Comparison of ENCODE assay signal across 8 mouse cellular contexts in genomic region chr4:108620536-108620935, GRCm38 (mm10). TPM values are rescaled to one million over a fixed set of nuclear protein-coding genes. Genes with fewer than 3 reads are reported as not detected.
DNase-seq lines count a peak whose midpoint lies in the region; ATAC-seq and TF ChIP-seq lines count a peak whose summit lies in the region.

No protein-coding gene starts in this region.

- peak overlapping the region; percentile 94 for H3K4me2 ChIP-seq in liver, embryonic 13.5 days
- H3K4me2 ChIP-seq in stomach, embryonic 16.5 days (ENCODE audit: low read depth, low read length), result peak overlapping the region; percentile 90

- no peaks in the 10 kb centered on the region for H3K9me3 ChIP-seq in liver, embryonic 13.5 days (replicated peaks)
- H3K9me3 ChIP-seq in stomach, embryonic 16.5 days (replicated peaks; ENCODE audit: control insufficient read depth, low read length), result no peaks in the 10 kb centered on the region

- no peak for TF ChIP-seq POLR2A in bone marrow, adult 2 months (IDR thresholded peaks at IDR 0.05; ENCODE audit: borderline replicate concordance, control insufficient read depth, low read depth, low read length)

- 11% methylated on average over 8 of the region's 8 CpGs for WGBS in bone marrow, adult 2 months
- WGBS in liver, embryonic 13.5 days (ENCODE audit: insufficient replicate concordance), result 9% methylated on average over 8 of the region's 8 CpGs
- WGBS in stomach, embryonic 16.5 days, result 13% methylated on average over 8 of the region's 8 CpGs

- peaks cover 3% of the 10 kb centered on the region; the same call in 1 of the 2 replicates for H3K4me1 ChIP-seq in bone marrow, adult 2 months (ENCODE audit: control insufficient read depth, insufficient read depth, low read length)
- peaks cover 23% of the 10 kb centered on the region for H3K4me1 ChIP-seq in liver, embryonic 13.5 days (replicated peaks)
- peaks cover 13% of the 10 kb centered on the region for H3K4me1 ChIP-seq in stomach, embryonic 16.5 days (ENCODE audit: control insufficient read depth, insufficient read depth, low read length)

- 0 out of 2 replicates have a peak, but pooled peaks have one; percentile 3 for ATAC-seq in liver, embryonic 13.5 days (ENCODE audit: low read depth)
- no peak for ATAC-seq in stomach, embryonic 16.5 days (ENCODE audit: insufficient read depth, low FRiP score)

- peaks cover 26% of the 10 kb centered on the region for H3K36me3 ChIP-seq in liver, embryonic 13.5 days
- H3K36me3 ChIP-seq in stomach, embryonic 16.5 days (ENCODE audit: control insufficient read depth, insufficient read depth, low read length), result 0 out of 2 replicates have a peak, but pooled peaks cover 4% of the 10 kb centered on the region

- TF ChIP-seq CTCF in bone marrow, adult 2 months (IDR thresholded peaks at IDR 0.05; ENCODE audit: control insufficient read depth, insufficient read depth, low read length), result no peak

- H3K27ac ChIP-seq in bone marrow, adult 2 months (ENCODE audit: control insufficient read depth, insufficient read depth, low read depth, low read length, poor library complexity), result no peak overlapping the region
- peak overlapping the region; percentile 80 for H3K27ac ChIP-seq in liver, embryonic 13.5 days
- H3K27ac ChIP-seq in stomach, embryonic 16.5 days (ENCODE audit: low read length), result peak overlapping the region; percentile 87

- peak overlapping the region; percentile 88 for H3K9ac ChIP-seq in liver, embryonic 13.5 days
- peak overlapping the region; percentile 95 for H3K9ac ChIP-seq in stomach, embryonic 16.5 days (ENCODE audit: low read length)

- peak overlapping the region; percentile 92 for H3K4me3 ChIP-seq in bone marrow, adult 2 months (replicated peaks; ENCODE audit: control insufficient read depth, low read depth, low read length)
- peak overlapping the region; percentile 80 for H3K4me3 ChIP-seq in liver, embryonic 13.5 days (replicated peaks)
- peak overlapping the region; percentile 87 for H3K4me3 ChIP-seq in stomach, embryonic 16.5 days (replicated peaks; ENCODE audit: low read length)

- H3K27me3 ChIP-seq in liver, embryonic 13.5 days, result no peaks in the 10 kb centered on the region
- H3K27me3 ChIP-seq in stomach, embryonic 16.5 days (ENCODE audit: control insufficient read depth, insufficient read depth, low read length), result no peaks in the 10 kb centered on the region

- DNase-seq in kidney, adult 9 months, result peak; percentile 11
- no peak for DNase-seq in kidney, postnatal 10 days
- DNase-seq in forelimb bud, embryonic 11.5 days (ENCODE audit: low read depth, low spot score), result peak; percentile 6
- DNase-seq in liver, embryonic 13.5 days, result peak; percentile 20
- no peak for DNase-seq in adrenal gland, adult 8-10 months
- DNase-seq in layer of hippocampus, adult 18-20 months (ENCODE audit: low spot score in 2 of 2), result no peak

RNA-seq across cellular contexts. Expression of gene Cc2d1b, which starts 0.8 kb away (rescaled TPM):
- 19.0 and 48.4 TPM in 2 replicates for polyA plus RNA-seq in bone marrow, adult 2 months (2011; ENCODE audit: insufficient read depth, insufficient read length, low replicate concordance, missing spikeins)
- 12.9 and 13.3 TPM in 2 replicates for polyA plus RNA-seq in liver, embryonic 13.5 days (2015; fragmentation: Nextera tagmentation; extraction: Ambion mirVana)
- polyA plus RNA-seq in stomach, embryonic 16.5 days (2015; fragmentation: Nextera tagmentation; extraction: Ambion mirVana), result 30.1 and 34.1 TPM in 2 replicates
- total RNA-seq in adrenal gland, adult 8-10 months (2022), result 10 to 100 TPM; 54.8 to 66.1 (median 59.4) TPM
- total RNA-seq in layer of hippocampus, adult 18-20 months (2021), result 10 to 100 TPM; 26.5 to 26.9 TPM

RNA-seq across cellular contexts. Expression of gene Orc1, which starts 41.3 kb away (rescaled TPM):
- 16.1 and 16.3 TPM in 2 replicates for polyA plus RNA-seq in bone marrow, adult 2 months (2011; ENCODE audit: insufficient read depth, insufficient read length, low replicate concordance, missing spikeins)
- polyA plus RNA-seq in liver, embryonic 13.5 days (2015; fragmentation: Nextera tagmentation; extraction: Ambion mirVana), result 23.2 and 27.9 TPM in 2 replicates
- 8.5 and 8.8 TPM in 2 replicates for polyA plus RNA-seq in stomach, embryonic 16.5 days (2015; fragmentation: Nextera tagmentation; extraction: Ambion mirVana)
- under 1 TPM; 0.26 to 0.63 (median 0.33) TPM for total RNA-seq in adrenal gland, adult 8-10 months (2022)
- total RNA-seq in layer of hippocampus, adult 18-20 months (2021), result under 1 TPM in 1 of 2 experiments, not detected in 1; 0.13 TPM

RNA-seq across cellular contexts. Expression of gene Prpf38a, which starts 41.4 kb away (rescaled TPM):
- polyA plus RNA-seq in bone marrow, adult 2 months (2011; ENCODE audit: insufficient read depth, insufficient read length, low replicate concordance, missing spikeins), result 19.5 and 43.3 TPM in 2 replicates
- polyA plus RNA-seq in liver, embryonic 13.5 days (2015; fragmentation: Nextera tagmentation; extraction: Ambion mirVana), result 60.2 and 68.8 TPM in 2 replicates
- 69.2 and 74.2 TPM in 2 replicates for polyA plus RNA-seq in stomach, embryonic 16.5 days (2015; fragmentation: Nextera tagmentation; extraction: Ambion mirVana)
- 10 to 100 TPM; 24.1 to 31.1 (median 28.9) TPM for total RNA-seq in adrenal gland, adult 8-10 months (2022)
- total RNA-seq in layer of hippocampus, adult 18-20 months (2021), result 10 to 100 TPM; 25.7 to 27.7 TPM

Comparison
In these comparisons a context has a peak if more than half of its experiments do, and no peak if none do; other contexts are left out.
1. DNase-seq: peak in kidney, adult 9 months (single experiment), forelimb bud, embryonic 11.5 days (single experiment) and liver, embryonic 13.5 days (single experiment); none in kidney, postnatal 10 days (single experiment), adrenal gland, adult 8-10 months (single experiment) and layer of hippocampus, adult 18-20 months (0 of 2).
2. Peak in every context shown above with its lines, with median percentiles within 50 percentile points of each other: H3K4me3 ChIP-seq.